ENCODE assay signal across 9 mouse cellular contexts in genomic region chr19:26865736-26866135, GRCm38 (mm10). TPM values are rescaled to one million over a fixed set of nuclear protein-coding genes. Genes with fewer than 3 reads are reported as not detected.
DNase-seq lines count a peak whose midpoint lies in the region; ATAC-seq lines count a peak whose summit lies in the region.
"Had no signal": no experiment of that assay in that cellular context is flagged by ENCODE, and none has a peak within 500 bp of the region (broad histone marks: within the 10 kb centered on the region; RNA-seq: fewer than 3 reads in every experiment).

No protein-coding gene starts in this region.

- H3K9me3 ChIP-seq in heart, embryonic 14.5 days (ENCODE audit: control insufficient read depth, low read length), result no peaks in the 10 kb centered on the region
- H3K9me3 ChIP-seq in embryonic facial prominence, embryonic 12.5 days, result no peaks in the 10 kb centered on the region
- no peaks in the 10 kb centered on the region for H3K9me3 ChIP-seq in hindbrain, embryonic 16.5 days (ENCODE audit: control insufficient read depth, low read length)
- H3K9me3 ChIP-seq in midbrain, embryonic 16.5 days (replicated peaks; ENCODE audit: control insufficient read depth, low read length, poor library complexity, severe bottlenecking), result no peaks in the 10 kb centered on the region

- WGBS in heart, embryonic 14.5 days, result 34% methylated on average over 7 of the region's 7 CpGs
- WGBS in embryonic facial prominence, embryonic 12.5 days, result 38% methylated on average over 7 of the region's 7 CpGs
- 20% methylated on average over 7 of the region's 7 CpGs for WGBS in hindbrain, embryonic 16.5 days
- WGBS in midbrain, embryonic 16.5 days, result 10% methylated on average over 7 of the region's 7 CpGs

- intact Hi-C loops in heart, postnatal 14 days (cut with DNase I), result no loop called here
- intact Hi-C loops in left cerebral cortex, postnatal 25 days (cut with DNase I), result no loop called here

- no peaks in the 10 kb centered on the region for H3K27me3 ChIP-seq in heart, embryonic 14.5 days (ENCODE audit: control insufficient read depth, insufficient read depth, low read length)
- no peaks in the 10 kb centered on the region for H3K27me3 ChIP-seq in embryonic facial prominence, embryonic 12.5 days
- H3K27me3 ChIP-seq in hindbrain, embryonic 16.5 days (replicated peaks; ENCODE audit: control insufficient read depth, insufficient read depth, low read length), result no peaks in the 10 kb centered on the region
- H3K27me3 ChIP-seq in midbrain, embryonic 16.5 days (ENCODE audit: control insufficient read depth, insufficient read depth, low read depth, low read length), result no peaks in the 10 kb centered on the region

- ATAC-seq in heart, embryonic 14.5 days (ENCODE audit: insufficient number of reproducible peaks, insufficient read depth, low FRiP score, low read depth), result peak; percentile 69
- ATAC-seq in embryonic facial prominence, embryonic 12.5 days (ENCODE audit: insufficient number of reproducible peaks, insufficient read depth, low FRiP score, low TSS enrichment), result peak; percentile 66
- ATAC-seq in hindbrain, embryonic 16.5 days, result peak; percentile 81
- ATAC-seq in midbrain, embryonic 16.5 days, result peak; percentile 61

- H3K36me3 ChIP-seq in heart, embryonic 14.5 days (ENCODE audit: control insufficient read depth, insufficient read depth, low read length), result no peaks in the 10 kb centered on the region
- H3K36me3 ChIP-seq in embryonic facial prominence, embryonic 12.5 days, result no peaks in the 10 kb centered on the region
- no peaks in the 10 kb centered on the region for H3K36me3 ChIP-seq in hindbrain, embryonic 16.5 days (ENCODE audit: control insufficient read depth, insufficient read depth, low read length)
- no peaks in the 10 kb centered on the region for H3K36me3 ChIP-seq in midbrain, embryonic 16.5 days (ENCODE audit: control insufficient read depth, insufficient read depth, low read length)

- no peak overlapping the region for H3K9ac ChIP-seq in heart, embryonic 14.5 days (ENCODE audit: low read length)
- H3K9ac ChIP-seq in embryonic facial prominence, embryonic 12.5 days, result no peak overlapping the region
- H3K9ac ChIP-seq in hindbrain, embryonic 16.5 days (ENCODE audit: low read depth, low read length), result no peak overlapping the region
- H3K9ac ChIP-seq in midbrain, embryonic 16.5 days (ENCODE audit: low read depth, low read length), result peak overlapping the region; percentile 18; the same call in 1 of the 2 replicates

- H3K4me1 ChIP-seq in heart, embryonic 14.5 days (ENCODE audit: control insufficient read depth in 2 of 2, insufficient read depth in 2 of 2, low read length in 2 of 2), result peaks cover 11 to 12% of the 10 kb centered on the region in 2 experiments; a peak in 3 of 4 replicates
- H3K4me1 ChIP-seq in embryonic facial prominence, embryonic 12.5 days, result peaks cover 16% of the 10 kb centered on the region
- H3K4me1 ChIP-seq in hindbrain, embryonic 16.5 days (ENCODE audit: control insufficient read depth, insufficient read depth, low read depth, low read length), result peaks cover 14% of the 10 kb centered on the region
- peaks cover 16% of the 10 kb centered on the region for H3K4me1 ChIP-seq in midbrain, embryonic 16.5 days (ENCODE audit: control insufficient read depth, insufficient read depth, low read length)

- H3K27ac ChIP-seq in heart, embryonic 14.5 days (replicated peaks in 1 of 2; ENCODE audit: control insufficient read depth in 1 of 2, insufficient read depth in 1 of 2, low read depth in 2 of 2, low read length in 2 of 2), result 0 out of 4 replicates have a peak overlapping the region, but pooled peaks of 1 of the 2 experiments have one; percentile 24
- H3K27ac ChIP-seq in embryonic facial prominence, embryonic 12.5 days, result 0 out of 2 replicates have a peak overlapping the region, but pooled peaks have one; percentile 52
- no peak overlapping the region; the same call in 1 of the 2 replicates for H3K27ac ChIP-seq in hindbrain, embryonic 16.5 days (ENCODE audit: low read depth, low read length)
- peak overlapping the region; percentile 54; the same call in 1 of the 2 replicates for H3K27ac ChIP-seq in midbrain, embryonic 16.5 days (ENCODE audit: low read length)

- H3K4me2 ChIP-seq in heart, embryonic 14.5 days (ENCODE audit: low read length), result no peak overlapping the region
- no peak overlapping the region for H3K4me2 ChIP-seq in embryonic facial prominence, embryonic 12.5 days (replicated peaks)
- H3K4me2 ChIP-seq in hindbrain, embryonic 16.5 days (ENCODE audit: low read length), result no peak overlapping the region
- H3K4me2 ChIP-seq in midbrain, embryonic 16.5 days (ENCODE audit: low read length), result no peak overlapping the region

- no peak overlapping the region for H3K4me3 ChIP-seq in heart, embryonic 14.5 days (ENCODE audit: control insufficient read depth in 1 of 2, insufficient read depth in 1 of 2, low read depth in 1 of 2, low read length in 2 of 2)
- no peak overlapping the region for H3K4me3 ChIP-seq in embryonic facial prominence, embryonic 12.5 days
- H3K4me3 ChIP-seq in hindbrain, embryonic 16.5 days (ENCODE audit: low read length), result no peak overlapping the region
- no peak overlapping the region for H3K4me3 ChIP-seq in midbrain, embryonic 16.5 days (ENCODE audit: low read depth, low read length)

- no peak for DNase-seq in heart, postnatal 14 days
- DNase-seq in left cerebral cortex, postnatal 25 days (ENCODE audit: low spot score in 2 of 2), result no peak
- DNase-seq in cerebellum, postnatal 14 days, result no peak
- no peak for DNase-seq in cerebellum, adult 11 months

RNA-seq across cellular contexts. Expression of gene Gm815, which starts 19.9 kb away (rescaled TPM):
- polyA plus RNA-seq in heart, embryonic 14.5 days (2014; fragmentation: Nextera tagmentation; extraction: Ambion mirVana), result not detected in 2 replicates
- not detected for total RNA-seq in heart, postnatal 14 days (2021)
- polyA plus RNA-seq in embryonic facial prominence, embryonic 12.5 days (2016; fragmentation: Nextera tagmentation; extraction: Ambion mirVana), result not detected in 2 replicates
- polyA plus RNA-seq in hindbrain, embryonic 16.5 days (2015; fragmentation: Nextera tagmentation; extraction: Ambion mirVana), result not detected in 2 replicates
- polyA plus RNA-seq in midbrain, embryonic 16.5 days (2015; fragmentation: Nextera tagmentation; extraction: Ambion mirVana), result not detected in 2 replicates
- not detected for total RNA-seq in left cerebral cortex, postnatal 25 days (2021)
- total RNA-seq: left cerebral cortex, adult 18-20 months had no signal
